Mouse (Mus musculus): Measurements from ENCODE around the gene Thoc6. TPM values are rescaled to one million over a fixed set of nuclear protein-coding genes. Genes with fewer than 3 reads are reported as not detected.

Gene Thoc6
- polyA plus RNA-seq, 1 experiment: 10.0 TPM

DNA sequence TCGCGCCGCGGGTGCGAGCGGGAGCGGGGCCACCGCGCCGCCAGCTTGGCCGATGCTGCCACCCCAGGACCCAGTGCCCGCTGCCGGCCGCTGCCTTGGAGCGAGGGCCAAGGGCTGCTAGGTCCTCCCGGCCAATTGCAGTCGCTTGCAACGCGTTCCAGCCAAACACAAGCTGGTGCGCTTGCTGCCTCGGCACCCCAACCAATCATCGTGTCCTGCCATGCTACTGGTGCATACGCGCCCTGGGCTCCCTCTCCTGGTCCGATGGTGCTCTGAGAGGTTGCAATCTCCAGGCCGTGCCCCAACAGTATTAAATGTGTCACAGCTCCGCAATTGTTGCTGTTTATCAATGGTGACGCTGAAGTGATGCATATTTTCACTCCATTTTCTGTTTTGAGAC lies 26.4 kb upstream of the Thoc6 start:
- Histone ChIP-seq H3K9me3 (ENCODE audit: control insufficient read depth, low read length) (peaks cover 3% of the 10 kb centered on the region; the same call in 1 of the 2 replicates), H3K27me3 (ENCODE audit: control insufficient read depth) (peaks cover 71% of the 10 kb centered on the region), H3K36me3 (ENCODE audit: control insufficient read depth) (no peaks in the 10 kb centered on the region), H3K4me1 (ENCODE audit: control insufficient read depth) (peaks cover 11% of the 10 kb centered on the region), H3K4me3 (replicated peaks) (peak overlapping the region; percentile 63)
- no peak for TF ChIP-seq TAL1 (IDR thresholded peaks at IDR 0.05; ENCODE audit: low read length)
- no peak for TF ChIP-seq GATA1 (IDR thresholded peaks at IDR 0.05; ENCODE audit: low read length)

DNA sequence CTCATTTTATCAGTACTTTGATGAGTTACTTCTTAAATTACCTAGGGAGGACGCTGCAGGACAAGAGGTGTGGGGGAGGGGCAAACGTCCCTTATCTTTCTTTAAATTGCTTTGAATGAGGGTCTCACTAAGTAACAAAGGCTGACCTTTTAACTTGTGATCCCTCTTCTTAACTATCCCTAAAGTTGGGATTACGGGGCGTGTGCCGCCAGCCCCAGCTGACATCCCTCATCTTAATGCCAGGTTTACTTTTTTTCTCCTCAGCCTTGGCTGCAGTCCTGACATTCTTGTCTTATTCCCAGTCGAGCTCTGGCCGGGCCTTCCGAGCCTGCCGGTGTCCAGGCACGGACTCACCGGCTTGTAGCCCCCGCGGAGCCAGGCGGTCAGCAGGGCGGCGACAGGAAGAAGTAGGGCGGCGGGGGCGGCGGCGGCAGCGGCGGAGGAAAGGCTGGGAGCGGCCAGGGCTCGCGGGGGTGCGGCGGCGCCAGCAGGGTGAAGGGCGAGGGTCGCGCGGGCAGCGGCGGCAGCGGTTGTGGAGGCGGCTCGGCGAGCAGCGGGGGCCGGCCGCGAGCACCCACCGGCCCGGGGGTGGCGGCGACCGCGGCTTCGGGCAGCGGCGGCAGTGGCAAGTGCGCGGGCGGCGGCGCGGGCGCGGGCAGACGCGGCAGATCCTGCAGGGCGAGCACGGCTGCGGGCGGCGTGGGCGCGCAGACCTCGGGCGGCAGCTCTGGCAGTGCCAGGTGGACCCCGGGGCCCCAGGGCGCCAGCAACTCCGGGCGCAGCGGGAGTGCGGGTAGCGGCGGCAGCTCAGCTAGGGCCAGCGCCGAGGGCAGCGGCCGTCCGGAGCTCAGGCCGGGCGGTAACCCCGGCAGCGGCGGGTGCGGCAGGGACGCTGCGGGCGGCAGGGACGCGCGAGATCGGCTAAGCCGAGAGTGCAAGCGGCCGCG lies 25.7 kb upstream of the Thoc6 start:
- Histone ChIP-seq H3K27me3 (ENCODE audit: control insufficient read depth) (peaks cover 75% of the 10 kb centered on the region), H3K4me3 (replicated peaks) (peak overlapping the region; percentile 63), H3K9me3 (ENCODE audit: control insufficient read depth, low read length) (peaks cover 3% of the 10 kb centered on the region; the same call in 1 of the 2 replicates), H3K36me3 (ENCODE audit: control insufficient read depth) (no peaks in the 10 kb centered on the region), H3K4me1 (ENCODE audit: control insufficient read depth) (peaks cover 11% of the 10 kb centered on the region)
- TF ChIP-seq GATA1 (IDR thresholded peaks at IDR 0.05; ENCODE audit: low read length) (no peak), TAL1 (IDR thresholded peaks at IDR 0.05; ENCODE audit: low read length) (no peak)

- TF ChIP-seq GATA1 (IDR thresholded peaks at IDR 0.05; ENCODE audit: low read length): no peak
- no peak for TF ChIP-seq TAL1 (IDR thresholded peaks at IDR 0.05; ENCODE audit: low read length)
- H3K4me1 ChIP-seq (ENCODE audit: control insufficient read depth): peaks cover 11% of the 10 kb centered on the region
- no peak overlapping the region for H3K4me3 ChIP-seq (replicated peaks)
- peaks cover 3% of the 10 kb centered on the region; the same call in 1 of the 2 replicates for H3K9me3 ChIP-seq (ENCODE audit: control insufficient read depth, low read length)
- no peaks in the 10 kb centered on the region for H3K36me3 ChIP-seq (ENCODE audit: control insufficient read depth)
- peaks cover 58% of the 10 kb centered on the region for H3K27me3 ChIP-seq (ENCODE audit: control insufficient read depth)
These were observed 22.1 kb upstream of the Thoc6 start for GRCm38 (mm10) chr17:23695801-23696200.

DNA sequence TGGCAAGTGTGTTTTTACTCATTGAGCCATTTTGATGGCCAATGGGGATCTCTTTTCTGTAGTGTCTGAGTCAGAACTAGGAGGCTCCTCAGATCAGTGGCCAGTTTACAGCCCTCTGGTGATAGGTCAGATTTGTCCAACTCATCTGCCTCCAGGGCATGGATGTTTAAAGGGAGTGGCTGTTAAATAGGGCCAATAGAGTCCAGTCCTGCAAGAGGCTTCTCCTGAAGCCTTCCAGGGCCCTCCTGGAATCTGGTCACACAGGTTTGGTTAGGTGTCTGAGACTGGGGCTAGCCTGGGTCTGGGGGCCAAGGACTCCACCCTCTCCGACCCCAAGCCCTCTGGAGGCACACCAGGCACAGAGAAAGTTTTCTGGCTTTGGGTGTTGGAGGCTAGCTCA lies 20.8 kb upstream of the Thoc6 start:
- TF ChIP-seq GATA1 (IDR thresholded peaks at IDR 0.05; ENCODE audit: low read length) (no peak), TAL1 (IDR thresholded peaks at IDR 0.05; ENCODE audit: low read length) (no peak)
- no peaks in the 10 kb centered on the region; the same call in 1 of the 2 replicates for H3K9me3 ChIP-seq (ENCODE audit: control insufficient read depth, low read length)

GRCm38 (mm10) chr17:23683856-23684672 lies 10.4 kb upstream of the Thoc6 start, which contains the start of gene Cldn9:
TSS of gene Cldn9 (minus strand) at chr17:23684026.
- Histone ChIP-seq H3K4me3 (replicated peaks) (no peak within 1 kb of the TSS), H3K27me3 (ENCODE audit: control insufficient read depth) (peaks cover 61% of the 10 kb centered on the region)
- TF ChIP-seq TAL1 (IDR thresholded peaks at IDR 0.05; ENCODE audit: low read length) (no peak), GATA1 (IDR thresholded peaks at IDR 0.05; ENCODE audit: low read length) (no peak)

More for the DNA sequence above, 20.8 kb upstream of the Thoc6 start:
- no peak overlapping the region for H3K4me3 ChIP-seq (replicated peaks)
- H3K36me3 ChIP-seq (ENCODE audit: control insufficient read depth): no peaks in the 10 kb centered on the region
- peaks cover 45% of the 10 kb centered on the region for H3K27me3 ChIP-seq (ENCODE audit: control insufficient read depth)
- H3K4me1 ChIP-seq (ENCODE audit: control insufficient read depth): peaks cover 5% of the 10 kb centered on the region

GRCm38 (mm10) chr17:23683226-23683625 lies 9.5 kb upstream of the Thoc6 start:
- H3K4me1 ChIP-seq (ENCODE audit: control insufficient read depth): no peaks in the 10 kb centered on the region
- TF ChIP-seq GATA1 (IDR thresholded peaks at IDR 0.05; ENCODE audit: low read length) (no peak), TAL1 (IDR thresholded peaks at IDR 0.05; ENCODE audit: low read length) (no peak)
- peaks cover 69% of the 10 kb centered on the region for H3K27me3 ChIP-seq (ENCODE audit: control insufficient read depth)
- no peak overlapping the region for H3K4me3 ChIP-seq (replicated peaks)
- no peaks in the 10 kb centered on the region for H3K9me3 ChIP-seq (ENCODE audit: control insufficient read depth, low read length)
- H3K36me3 ChIP-seq (ENCODE audit: control insufficient read depth): no peaks in the 10 kb centered on the region

More at GRCm38 (mm10) chr17:23683856-23684672, 10.4 kb upstream of the Thoc6 start, which contains the start of gene Cldn9:
- no peaks in the 10 kb centered on the region for H3K4me1 ChIP-seq (ENCODE audit: control insufficient read depth)
- H3K36me3 ChIP-seq (ENCODE audit: control insufficient read depth): no peaks in the 10 kb centered on the region
- no peaks in the 10 kb centered on the region for H3K9me3 ChIP-seq (ENCODE audit: control insufficient read depth, low read length)

- TF ChIP-seq GATA1 (IDR thresholded peaks at IDR 0.05; ENCODE audit: low read length): no peak
- TF ChIP-seq TAL1 (IDR thresholded peaks at IDR 0.05; ENCODE audit: low read length): no peak
- peaks cover 2% of the 10 kb centered on the region for H3K4me1 ChIP-seq (ENCODE audit: control insufficient read depth)
- no peak overlapping the region for H3K4me3 ChIP-seq (replicated peaks)
- peaks cover 76% of the 10 kb centered on the region for H3K27me3 ChIP-seq (ENCODE audit: control insufficient read depth)
- H3K9me3 ChIP-seq (ENCODE audit: control insufficient read depth, low read length): no peaks in the 10 kb centered on the region
- no peaks in the 10 kb centered on the region for H3K36me3 ChIP-seq (ENCODE audit: control insufficient read depth)
These were observed 8.8 kb upstream of the Thoc6 start for GRCm38 (mm10) chr17:23682530-23682929.

GRCm38 (mm10) chr17:23682092-23682491 lies 8.4 kb upstream of the Thoc6 start:
- H3K27me3 ChIP-seq (ENCODE audit: control insufficient read depth): peaks cover 81% of the 10 kb centered on the region

More at GRCm38 (mm10) chr17:23682092-23682491, 8.4 kb upstream of the Thoc6 start:
- no peak for TF ChIP-seq TAL1 (IDR thresholded peaks at IDR 0.05; ENCODE audit: low read length)
- TF ChIP-seq GATA1 (IDR thresholded peaks at IDR 0.05; ENCODE audit: low read length): no peak
- Histone ChIP-seq H3K9me3 (ENCODE audit: control insufficient read depth, low read length) (no peaks in the 10 kb centered on the region), H3K4me1 (ENCODE audit: control insufficient read depth) (peaks cover 6% of the 10 kb centered on the region), H3K36me3 (ENCODE audit: control insufficient read depth) (no peaks in the 10 kb centered on the region), H3K4me3 (replicated peaks) (no peak overlapping the region)
